Mouse (Mus musculus): ENCODE measurements at regions not wholly inside any gene's neighbourhood (a gene's known extent, or its start where the extent isn't known, plus 50 kb on each side); places are given as distances from the start of the nearest gene placed in this dataset.
A peak's percentile ranks its signal among the peaks of the same experiment; 100 is the strongest.

DNA sequence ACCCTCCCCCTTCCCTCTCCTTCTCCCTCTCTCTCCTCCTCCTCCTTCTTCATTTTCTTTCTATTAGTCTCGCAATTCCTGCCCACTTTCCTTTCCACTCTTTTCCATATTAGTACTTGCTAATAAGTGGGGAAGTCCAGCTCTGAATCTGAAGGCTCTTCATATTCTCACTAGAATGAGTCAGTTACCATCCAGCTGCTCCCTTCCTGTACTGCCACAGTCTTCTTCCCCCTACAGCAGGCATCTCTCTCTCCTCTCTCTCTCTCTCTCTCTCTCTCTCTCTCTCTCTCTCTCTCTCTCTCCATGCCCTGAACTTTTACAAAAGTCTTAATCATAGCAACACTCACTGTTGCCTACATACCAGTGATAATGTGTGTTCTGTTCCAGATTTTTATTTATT lies 226.6 kb upstream of the Pter start:
- DNase-seq (ENCODE audit: low spot score) (no peak), ATAC-seq (replicated peaks; ENCODE audit: low FRiP score) (no peak)
- H3K4me1 ChIP-seq (replicated peaks; ENCODE audit: control insufficient read depth, insufficient read depth, low read length) = no peaks in the 10 kb centered on the region
- H3K4me3 ChIP-seq (ENCODE audit: low read depth, low read length) = no peak overlapping the region
- no peak overlapping the region for H3K9ac ChIP-seq (ENCODE audit: low read length)
- H3K4me2 ChIP-seq (ENCODE audit: low read depth, low read length, severe bottlenecking) = no peak overlapping the region
- 63% methylated on average over 1 of the region's 1 CpGs for WGBS
- H3K27me3 ChIP-seq (ENCODE audit: control insufficient read depth, insufficient read depth, low read length) = no peaks in the 10 kb centered on the region
- H3K9me3 ChIP-seq (ENCODE audit: control insufficient read depth, low read length) = no peaks in the 10 kb centered on the region
- no peak overlapping the region for H3K27ac ChIP-seq (ENCODE audit: low read depth, low read length)
- H3K36me3 ChIP-seq (ENCODE audit: control insufficient read depth, insufficient read depth, low read length) = no peaks in the 10 kb centered on the region

DNA sequence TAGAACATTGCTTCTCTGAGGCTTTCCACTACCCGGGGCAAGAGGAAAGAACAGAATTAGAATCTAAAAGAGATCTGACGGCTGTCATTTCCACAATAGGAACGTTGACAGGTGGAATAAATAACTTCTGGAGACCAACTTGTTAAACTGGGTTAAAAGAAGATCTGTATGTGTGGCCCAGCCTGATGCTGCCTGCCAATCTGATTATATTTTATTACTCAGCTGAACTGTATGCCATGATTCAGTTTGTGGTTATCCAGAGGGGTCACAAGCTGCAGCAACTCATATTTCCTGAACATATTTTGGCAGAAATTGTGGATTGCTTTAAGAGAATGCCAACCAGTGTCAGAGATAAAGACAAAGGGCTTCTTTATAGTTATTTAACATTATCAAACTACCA lies 224.5 kb upstream of the Pter start:
- Histone ChIP-seq H3K4me1 (replicated peaks; ENCODE audit: control insufficient read depth, insufficient read depth, low read length) (no peaks in the 10 kb centered on the region), H3K27me3 (ENCODE audit: control insufficient read depth, insufficient read depth, low read length) (no peaks in the 10 kb centered on the region), H3K4me2 (ENCODE audit: low read depth, low read length, severe bottlenecking) (no peak overlapping the region), H3K27ac (ENCODE audit: low read depth, low read length) (no peak overlapping the region), H3K4me3 (ENCODE audit: low read depth, low read length) (no peak overlapping the region), H3K36me3 (ENCODE audit: control insufficient read depth, insufficient read depth, low read length) (no peaks in the 10 kb centered on the region), H3K9ac (ENCODE audit: low read length) (no peak overlapping the region), H3K9me3 (ENCODE audit: control insufficient read depth, low read length) (no peaks in the 10 kb centered on the region)
- ATAC-seq (replicated peaks; ENCODE audit: low FRiP score) (no peak), DNase-seq (ENCODE audit: low spot score) (no peak)
- WGBS = 76% methylated on average over 3 of the region's 3 CpGs

DNA sequence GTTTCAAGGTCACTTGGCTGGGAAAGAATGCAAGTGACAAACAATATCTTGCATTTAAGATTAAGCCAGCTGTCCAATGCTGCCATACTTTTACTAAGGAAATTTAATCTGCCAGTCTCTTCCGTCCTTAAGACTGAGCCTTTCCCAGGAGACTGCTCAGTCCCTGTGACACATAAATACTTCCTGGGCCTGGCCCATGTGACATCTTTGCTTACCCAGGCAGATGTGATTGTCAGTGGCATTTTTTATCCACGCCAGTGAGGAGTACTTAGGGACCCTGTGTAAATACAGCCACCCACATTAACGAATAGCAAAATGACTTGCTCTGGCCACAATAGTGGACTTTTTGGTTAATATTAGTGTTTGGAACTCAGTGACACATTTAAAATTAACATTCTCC lies 216.3 kb upstream of the Pter start:
- no peak overlapping the region for H3K27ac ChIP-seq (ENCODE audit: low read depth, low read length)
- H3K4me3 ChIP-seq (ENCODE audit: low read depth, low read length) = no peak overlapping the region
- no peak overlapping the region for H3K9ac ChIP-seq (ENCODE audit: low read length)
- DNase-seq (ENCODE audit: low spot score) (no peak), ATAC-seq (replicated peaks; ENCODE audit: low FRiP score) (no peak)
- H3K36me3 ChIP-seq (ENCODE audit: control insufficient read depth, insufficient read depth, low read length) = no peaks in the 10 kb centered on the region
- no peaks in the 10 kb centered on the region for H3K4me1 ChIP-seq (replicated peaks; ENCODE audit: control insufficient read depth, insufficient read depth, low read length)
- no peak overlapping the region for H3K4me2 ChIP-seq (ENCODE audit: low read depth, low read length, severe bottlenecking)
- WGBS = 70% methylated on average over 3 of the region's 3 CpGs
- no peaks in the 10 kb centered on the region for H3K9me3 ChIP-seq (ENCODE audit: control insufficient read depth, low read length)
- H3K27me3 ChIP-seq (ENCODE audit: control insufficient read depth, insufficient read depth, low read length) = no peaks in the 10 kb centered on the region

DNA sequence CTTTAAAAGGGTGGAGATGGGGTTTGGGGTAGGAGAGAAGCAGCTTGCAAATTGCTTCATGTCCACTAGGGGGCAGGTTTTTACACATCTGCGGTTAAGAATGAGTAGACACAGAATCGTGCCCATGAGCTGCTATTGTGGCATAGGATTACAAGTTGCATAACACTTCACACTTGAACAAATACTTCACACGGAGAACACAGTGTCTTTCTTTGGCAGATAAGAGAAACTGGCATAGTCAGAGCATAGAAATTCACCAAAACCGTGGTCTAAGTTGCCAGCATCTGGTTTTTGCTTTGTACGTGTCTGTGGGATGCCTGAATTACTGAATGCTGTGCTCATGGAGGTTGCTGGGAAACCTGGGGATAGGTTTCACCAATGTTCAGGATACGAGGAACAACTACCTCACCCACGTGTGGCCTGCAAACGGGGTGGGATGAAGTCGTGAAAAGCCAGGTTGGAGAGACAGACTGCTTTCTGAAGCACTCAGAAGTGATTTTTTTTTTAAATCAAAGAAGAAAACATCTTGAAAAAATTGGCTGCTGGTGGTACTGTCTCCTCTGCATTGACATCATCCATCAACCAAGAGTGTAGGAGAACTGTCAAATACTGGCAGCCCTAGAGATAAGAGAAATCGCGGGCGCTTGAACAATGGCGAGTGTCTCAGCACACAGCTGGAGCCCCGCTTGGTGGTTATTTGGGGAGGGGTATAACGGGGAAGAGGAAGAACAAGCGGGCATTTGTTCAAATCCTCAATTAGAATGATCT lies 214.5 kb upstream of the Pter start:
- Histone ChIP-seq H3K4me1 (replicated peaks; ENCODE audit: control insufficient read depth, insufficient read depth, low read length) (no peaks in the 10 kb centered on the region), H3K9me3 (ENCODE audit: control insufficient read depth, low read length) (no peaks in the 10 kb centered on the region), H3K27me3 (ENCODE audit: control insufficient read depth, insufficient read depth, low read length) (no peaks in the 10 kb centered on the region), H3K36me3 (ENCODE audit: control insufficient read depth, insufficient read depth, low read length) (no peaks in the 10 kb centered on the region), H3K4me2 (ENCODE audit: low read depth, low read length, severe bottlenecking) (no peak overlapping the region), H3K9ac (ENCODE audit: low read length) (no peak overlapping the region), H3K27ac (ENCODE audit: low read depth, low read length) (no peak overlapping the region), H3K4me3 (ENCODE audit: low read depth, low read length) (no peak overlapping the region)
- 57% methylated on average over 16 of the region's 16 CpGs for WGBS
- DNase-seq (ENCODE audit: low spot score) (peak; percentile 61), ATAC-seq (replicated peaks; ENCODE audit: low FRiP score) (peak; percentile 80)

DNA sequence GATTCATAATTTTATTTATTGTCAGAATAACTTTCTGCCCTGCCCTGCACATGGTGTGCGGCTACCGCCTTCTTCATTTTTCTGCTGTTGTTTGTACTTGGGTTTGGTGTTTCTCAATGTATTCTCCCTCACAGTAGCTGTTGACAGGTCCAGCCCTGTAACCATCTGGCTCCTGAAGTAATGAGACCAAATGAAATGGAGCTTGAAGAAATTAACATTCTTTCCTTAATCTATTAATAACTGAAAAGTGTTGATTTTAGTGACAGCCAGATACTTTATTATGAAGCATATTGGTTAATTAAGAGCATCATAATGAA lies 214.0 kb upstream of the Pter start:
- DNase-seq (ENCODE audit: low spot score) (no peak), ATAC-seq (replicated peaks; ENCODE audit: low FRiP score) (peak; percentile 74)
- no peaks in the 10 kb centered on the region for H3K4me1 ChIP-seq (replicated peaks; ENCODE audit: control insufficient read depth, insufficient read depth, low read length)

DNA sequence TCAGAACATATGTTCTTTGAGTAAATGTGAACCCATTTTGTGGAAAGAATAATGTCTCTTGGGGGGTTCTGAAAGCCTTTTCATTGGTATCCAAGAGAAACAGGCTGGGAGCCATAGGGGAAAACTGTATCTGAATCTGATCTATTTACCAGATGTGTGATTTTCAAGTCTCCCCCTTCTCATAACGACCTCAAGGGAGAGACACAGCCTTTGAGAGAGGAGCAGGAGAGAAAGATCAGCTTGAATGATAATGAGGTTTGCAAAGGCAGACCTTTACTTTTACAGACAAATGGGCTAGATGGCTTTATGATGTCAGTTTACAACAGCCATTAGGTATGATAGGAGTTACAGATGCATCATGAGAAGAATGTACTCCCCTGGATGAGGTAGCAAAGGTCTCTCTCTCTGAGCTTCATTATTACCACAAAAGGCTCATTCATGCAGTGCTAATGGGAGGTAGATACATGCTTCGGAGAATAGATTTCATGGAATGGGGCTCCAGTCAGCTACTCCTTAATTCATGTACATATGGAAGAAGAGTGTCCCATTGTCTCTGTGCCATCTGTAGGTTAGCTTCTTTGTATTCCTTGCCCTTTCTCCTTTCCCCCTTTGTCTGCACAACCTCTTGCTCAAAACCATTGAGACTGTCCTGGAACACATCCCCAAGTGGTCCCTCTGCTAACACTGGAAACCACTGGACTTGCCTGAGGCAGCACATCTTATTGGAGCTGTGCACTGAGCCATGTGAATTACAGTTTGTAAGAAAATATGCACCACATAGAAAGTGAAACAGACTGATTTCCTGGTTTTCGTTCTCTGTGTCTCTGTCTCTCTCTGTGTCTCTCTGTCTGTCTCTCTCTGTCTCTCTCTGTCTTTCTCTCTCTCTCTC lies 207.5 kb upstream of the Pter start:
- ATAC-seq (replicated peaks; ENCODE audit: low FRiP score) = peak; percentile 49; the same call in 1 of the 2 replicates
- WGBS = 30% methylated on average over 3 of the region's 3 CpGs
- no peak for DNase-seq (ENCODE audit: low spot score)

More for the DNA sequence above, 214.0 kb upstream of the Pter start:
- Histone ChIP-seq H3K27me3 (ENCODE audit: control insufficient read depth, insufficient read depth, low read length) (no peaks in the 10 kb centered on the region), H3K4me2 (ENCODE audit: low read depth, low read length, severe bottlenecking) (no peak overlapping the region), H3K9me3 (ENCODE audit: control insufficient read depth, low read length) (no peaks in the 10 kb centered on the region), H3K27ac (ENCODE audit: low read depth, low read length) (no peak overlapping the region), H3K4me3 (ENCODE audit: low read depth, low read length) (no peak overlapping the region), H3K36me3 (ENCODE audit: control insufficient read depth, insufficient read depth, low read length) (no peaks in the 10 kb centered on the region), H3K9ac (ENCODE audit: low read length) (no peak overlapping the region)
- 94% methylated on average over 2 of the region's 2 CpGs for WGBS

DNA sequence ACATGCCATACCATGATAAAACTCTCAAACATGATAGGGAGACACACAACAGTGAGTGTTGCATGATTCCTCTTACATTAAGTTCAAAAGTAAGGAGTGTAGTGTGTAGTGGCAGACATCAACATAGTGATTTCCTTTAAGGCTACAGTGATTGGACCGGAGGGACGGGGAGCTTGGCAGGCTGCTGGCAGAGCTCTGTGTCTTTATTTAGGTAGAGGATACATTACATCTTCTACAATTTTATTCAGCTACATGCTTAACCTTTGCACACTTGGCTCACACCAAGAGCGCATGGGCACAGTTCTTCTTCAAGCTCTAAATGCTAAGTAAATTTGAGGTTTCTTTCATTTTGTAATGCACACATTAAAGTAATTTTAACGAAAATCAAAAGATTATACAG lies 194.6 kb upstream of the Pter start:
- no peak overlapping the region for H3K27ac ChIP-seq (ENCODE audit: low read depth, low read length)
- H3K4me3 ChIP-seq (ENCODE audit: low read depth, low read length) = no peak overlapping the region
- H3K9ac ChIP-seq (ENCODE audit: low read length) = no peak overlapping the region
- H3K36me3 ChIP-seq (ENCODE audit: control insufficient read depth, insufficient read depth, low read length) = no peaks in the 10 kb centered on the region
- H3K4me2 ChIP-seq (ENCODE audit: low read depth, low read length, severe bottlenecking) = no peak overlapping the region
- H3K9me3 ChIP-seq (ENCODE audit: control insufficient read depth, low read length) = no peaks in the 10 kb centered on the region
- no peak for ATAC-seq (replicated peaks; ENCODE audit: low FRiP score)
- no peaks in the 10 kb centered on the region for H3K27me3 ChIP-seq (ENCODE audit: control insufficient read depth, insufficient read depth, low read length)
- DNase-seq (ENCODE audit: low spot score) = no peak
- WGBS = 88% methylated on average over 4 of the region's 4 CpGs
- H3K4me1 ChIP-seq (replicated peaks; ENCODE audit: control insufficient read depth, insufficient read depth, low read length) = no peaks in the 10 kb centered on the region

More for the DNA sequence above, 207.5 kb upstream of the Pter start:
- no peaks in the 10 kb centered on the region for H3K36me3 ChIP-seq (ENCODE audit: control insufficient read depth, insufficient read depth, low read length)
- no peaks in the 10 kb centered on the region for H3K9me3 ChIP-seq (ENCODE audit: control insufficient read depth, low read length)
- H3K4me2 ChIP-seq (ENCODE audit: low read depth, low read length, severe bottlenecking) = no peak overlapping the region
- H3K4me1 ChIP-seq (replicated peaks; ENCODE audit: control insufficient read depth, insufficient read depth, low read length) = no peaks in the 10 kb centered on the region
- no peak overlapping the region for H3K4me3 ChIP-seq (ENCODE audit: low read depth, low read length)
- H3K9ac ChIP-seq (ENCODE audit: low read length) = no peak overlapping the region
- H3K27ac ChIP-seq (ENCODE audit: low read depth, low read length) = no peak overlapping the region
- H3K27me3 ChIP-seq (ENCODE audit: control insufficient read depth, insufficient read depth, low read length) = no peaks in the 10 kb centered on the region

DNA sequence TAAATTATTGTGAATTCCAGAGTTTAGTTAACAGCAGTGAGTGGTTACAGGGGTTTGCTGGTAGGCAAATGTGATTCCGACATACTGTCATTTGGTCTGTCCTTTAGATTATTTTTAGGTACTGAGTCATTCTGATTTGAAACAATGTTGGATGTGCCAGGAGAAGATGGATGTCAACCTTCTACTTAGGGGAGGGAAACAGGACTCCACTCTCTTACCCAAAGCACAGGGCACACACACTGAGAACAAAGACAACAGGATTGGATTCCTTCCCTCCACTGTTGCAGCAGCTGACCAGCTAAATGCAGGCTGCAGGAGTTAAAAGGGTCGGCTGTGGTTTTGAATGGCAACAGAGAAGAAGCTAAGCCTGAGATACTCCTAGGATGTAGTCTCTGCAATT lies 186.7 kb upstream of the Pter start:
- Histone ChIP-seq H3K36me3 (ENCODE audit: control insufficient read depth, insufficient read depth, low read length) (no peaks in the 10 kb centered on the region), H3K4me3 (ENCODE audit: low read depth, low read length) (no peak overlapping the region), H3K9me3 (ENCODE audit: control insufficient read depth, low read length) (no peaks in the 10 kb centered on the region), H3K4me2 (ENCODE audit: low read depth, low read length, severe bottlenecking) (no peak overlapping the region), H3K27ac (ENCODE audit: low read depth, low read length) (no peak overlapping the region), H3K27me3 (ENCODE audit: control insufficient read depth, insufficient read depth, low read length) (no peaks in the 10 kb centered on the region), H3K9ac (ENCODE audit: low read length) (no peak overlapping the region), H3K4me1 (replicated peaks; ENCODE audit: control insufficient read depth, insufficient read depth, low read length) (no peaks in the 10 kb centered on the region)
- DNase-seq (ENCODE audit: low spot score) (no peak), ATAC-seq (replicated peaks; ENCODE audit: low FRiP score) (no peak)
- WGBS = 42% methylated on average over 2 of the region's 2 CpGs
